Mouse (Mus musculus): ENCODE results near the gene Zfp1. TPM values are rescaled to one million over a fixed set of nuclear protein-coding genes. Genes with fewer than 3 reads are reported as not detected.

The Zfp1 gene
- total RNA-seq, 2 experiments from 2014 or later: 15.5 to 17.0 TPM

DNA sequence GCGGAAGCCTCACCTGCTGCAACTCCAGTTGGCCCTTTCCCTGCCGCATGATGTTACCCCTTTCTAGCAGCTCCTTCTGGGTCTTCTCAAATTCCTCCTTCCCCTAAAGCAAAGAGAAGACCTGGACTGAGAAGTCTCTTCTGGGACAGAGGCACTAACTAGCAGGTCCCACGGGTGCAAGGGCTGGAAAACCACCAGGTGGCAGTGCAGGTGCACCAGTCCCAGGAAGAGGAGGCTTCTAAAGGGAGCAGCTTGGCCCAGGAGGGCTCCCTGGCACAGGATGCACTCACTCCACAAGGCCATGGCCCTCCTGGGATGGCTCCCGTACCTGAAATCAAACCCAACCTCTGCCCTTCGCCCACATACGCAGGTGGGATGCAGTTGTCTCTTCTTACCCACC is 69.4 kb downstream of the Zfp1 start:
- no peak for DNase-seq (ENCODE audit: low spot score in 2 of 2)

DNA sequence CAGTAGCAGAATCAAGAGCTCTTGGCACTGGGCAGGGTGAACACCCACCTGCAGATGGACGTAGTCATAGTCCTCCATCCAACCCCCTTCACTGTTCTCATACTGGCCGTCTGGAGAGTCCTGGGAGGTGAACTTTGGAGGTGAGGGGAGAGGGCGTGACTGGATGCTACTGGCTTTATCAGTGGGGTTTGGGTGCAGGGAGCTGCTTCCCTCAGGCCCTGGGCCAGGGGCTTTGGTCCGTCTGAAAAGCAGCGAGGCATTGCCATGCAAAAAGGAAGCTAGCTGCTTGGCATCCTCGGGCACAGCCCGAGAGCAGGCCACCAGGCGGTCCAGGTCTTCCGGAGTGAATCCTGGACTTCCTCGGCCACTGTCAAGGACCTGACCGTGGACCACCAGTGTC is 70.1 kb downstream of the Zfp1 start:
- DNase-seq (ENCODE audit: low spot score in 2 of 2): no peak

- DNase-seq (ENCODE audit: low spot score in 2 of 2): no peak
Observed at GRCm38 (mm10) chr8:111713817-111714216, 70.6 kb downstream of the Zfp1 start.

- no peak for DNase-seq (ENCODE audit: low spot score in 2 of 2)
Observed at GRCm38 (mm10) chr8:111714295-111714694, 71.1 kb downstream of the Zfp1 start.

DNA sequence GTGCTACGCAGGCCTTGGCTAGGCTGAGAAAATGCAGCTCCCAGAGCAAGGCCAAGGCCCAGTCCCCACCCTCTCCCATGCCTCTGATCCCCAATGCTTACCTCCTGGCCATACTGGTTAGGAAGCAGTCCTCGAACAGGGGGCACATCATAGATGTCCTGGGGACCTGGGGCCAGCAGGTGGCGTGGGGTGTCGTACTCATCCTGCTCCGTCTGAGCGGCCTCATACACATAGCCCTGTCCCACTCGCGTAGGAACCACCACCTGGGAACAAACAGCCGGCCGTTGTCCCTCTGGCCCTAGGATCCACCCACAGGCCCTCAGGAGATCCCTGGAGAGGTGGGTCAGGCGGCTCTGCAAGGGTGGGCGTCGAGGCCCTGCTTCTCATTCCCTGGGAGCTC is 72.3 kb downstream of the Zfp1 start:
- no peak for DNase-seq (ENCODE audit: low spot score in 2 of 2)

DNA sequence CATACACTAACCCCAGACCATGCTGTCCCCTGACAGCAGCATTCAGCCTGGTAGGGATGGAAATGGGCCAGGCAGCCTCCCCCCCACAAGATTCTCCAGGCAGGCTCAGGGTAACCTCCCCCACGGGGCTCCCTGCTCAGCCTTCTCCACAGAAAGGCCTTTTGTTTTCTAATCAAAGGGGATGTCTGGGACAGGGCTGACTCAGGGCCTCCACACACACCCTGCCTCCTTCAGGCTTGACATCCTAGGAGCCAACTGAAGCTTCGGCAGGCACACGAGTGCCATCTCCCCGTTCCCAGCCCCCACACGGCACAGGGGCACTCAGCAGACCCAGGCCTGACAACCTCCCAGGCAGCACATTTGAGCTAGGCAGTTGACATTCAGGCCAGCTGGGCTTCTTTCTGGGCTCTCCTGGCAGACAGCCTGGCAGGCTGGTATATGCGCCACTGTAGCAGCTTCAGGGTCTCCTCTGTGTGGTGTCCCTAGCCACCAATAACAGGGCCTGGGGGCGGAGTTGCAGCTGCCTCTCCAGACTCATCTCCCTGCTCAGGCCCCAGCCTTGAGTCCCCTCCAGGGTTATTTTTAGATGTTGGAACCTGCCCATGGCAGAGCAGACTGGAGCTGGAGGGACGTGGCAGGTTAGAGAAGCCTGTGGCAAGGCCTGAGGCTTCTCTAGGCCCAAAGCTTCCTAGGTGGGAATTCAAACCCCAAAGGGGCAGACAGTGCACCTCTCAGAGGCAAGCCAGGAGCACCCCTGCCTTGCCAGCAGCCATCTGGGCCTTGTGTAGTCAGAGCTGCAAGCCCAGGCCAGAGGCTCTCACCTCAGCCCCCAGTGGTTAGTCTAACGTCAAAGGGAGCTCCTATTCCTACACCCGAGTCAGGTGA is 73.6 kb downstream of the Zfp1 start:
- DNase-seq (ENCODE audit: low spot score in 2 of 2): peak in 1 of 2 experiments; percentile 63

GRCm38 (mm10) chr8:111717488-111717792 is 74.2 kb downstream of the Zfp1 start:
- DNase-seq (ENCODE audit: low spot score in 2 of 2): no peak

DNA sequence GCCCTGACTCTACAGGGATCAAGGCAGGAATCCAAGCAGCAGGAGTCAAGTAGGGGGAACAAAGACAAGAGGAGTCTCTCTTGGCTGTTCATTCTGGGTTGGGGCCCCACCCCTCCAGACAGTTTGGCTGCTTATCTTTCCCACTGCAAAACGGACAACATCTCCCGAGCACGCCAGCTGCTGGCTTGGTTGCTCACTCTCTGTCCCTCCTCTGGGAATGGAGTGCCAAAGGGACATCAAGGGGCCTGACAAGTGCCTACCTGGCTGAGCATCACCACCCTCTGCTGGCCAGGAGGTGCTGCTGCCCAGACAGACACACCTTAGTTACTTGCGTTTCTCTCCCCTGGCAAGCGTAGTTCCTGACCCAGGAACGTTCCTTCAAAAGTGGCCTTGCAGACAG is 74.7 kb downstream of the Zfp1 start:
- DNase-seq (ENCODE audit: low spot score in 2 of 2): no peak

- DNase-seq (ENCODE audit: low spot score in 2 of 2): no peak
Observed at GRCm38 (mm10) chr8:111718937-111719336, 75.7 kb downstream of the Zfp1 start.

DNA sequence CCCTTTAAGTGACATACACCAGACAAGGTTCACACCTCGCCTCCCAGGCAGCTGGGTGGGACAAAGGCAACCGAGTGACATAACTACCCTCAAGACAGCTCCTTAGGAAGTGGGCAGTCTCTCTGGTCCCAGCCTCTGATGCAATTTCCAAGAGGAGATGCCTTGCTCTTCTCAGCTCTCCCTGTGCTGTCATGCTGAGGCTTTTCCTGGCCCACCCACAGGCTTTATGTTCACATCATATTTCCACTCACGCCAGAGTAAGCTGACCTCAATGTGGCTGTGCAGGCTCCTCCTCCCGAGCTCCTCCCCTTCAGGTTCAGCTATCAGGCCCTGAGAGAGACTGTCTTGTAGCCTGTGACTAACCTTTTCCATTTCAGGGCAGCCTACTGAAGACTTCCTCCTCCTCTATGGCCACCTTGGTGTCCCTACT is 76.9 kb downstream of the Zfp1 start:
- DNase-seq (ENCODE audit: low spot score in 2 of 2): no peak

Small RNA genes lying within 50 kb of the gene (microRNA-seq; reads per million reads assigned to microRNA genes)
- not detected for gene Mir7076

Other genes starting within 250 kb of the Zfp1 start
- gene Fa2h, start 249.6 kb upstream of the Zfp1 start, total RNA-seq (2021): under 1 TPM; 0.25 to 0.95 TPM
- gene Wdr59, start 121.3 kb upstream of the Zfp1 start, total RNA-seq (2021): 10 to 100 TPM; 16.1 to 16.4 TPM
- 10 to 100 TPM; 69.8 to 76.9 TPM for gene Znrf1, start 107.3 kb upstream of the Zfp1 start, total RNA-seq (2021)
- 10 to 100 TPM; 22.0 to 23.2 TPM for gene Ldhd, start 13.0 kb upstream of the Zfp1 start, total RNA-seq (2021)
- gene Ctrb1, start 47.6 kb downstream of the Zfp1 start, total RNA-seq (2021): 1,000 to 10,000 TPM in 1 of 2 experiments, 1 to 10 TPM in 1; 1.1 to 5,957 TPM
- gene Bcar1, start 100.4 kb downstream of the Zfp1 start, total RNA-seq (2021): 10 to 100 TPM; 94.4 to 94.5 TPM
- 10 to 100 TPM; 84.4 to 100.0 TPM for gene Cfdp1, start 210.9 kb downstream of the Zfp1 start, total RNA-seq (2021)
- gene Tmem170, start 233.3 kb downstream of the Zfp1 start, total RNA-seq (2021): 1 to 10 TPM; 5.9 to 6.1 TPM

Measured in adrenal gland, postnatal 4 days (tissue).